Mouse (Mus musculus) telencephalon, adult 2 months (tissue): ENCODE data around the gene Tra2a.
"Not testable (repeated sequence)": the region's sequence is repeated elsewhere in the genome, so short reads cannot be mapped to it uniquely, and the experiment has no call there.

Experiments used
- DNase-seq: peaks from one replicate; pipeline ENCODE4 v3.0.0-alpha.2; 2011; ENCODE audit warnings: low read depth, low spot score

The Tra2a gene

DNA sequence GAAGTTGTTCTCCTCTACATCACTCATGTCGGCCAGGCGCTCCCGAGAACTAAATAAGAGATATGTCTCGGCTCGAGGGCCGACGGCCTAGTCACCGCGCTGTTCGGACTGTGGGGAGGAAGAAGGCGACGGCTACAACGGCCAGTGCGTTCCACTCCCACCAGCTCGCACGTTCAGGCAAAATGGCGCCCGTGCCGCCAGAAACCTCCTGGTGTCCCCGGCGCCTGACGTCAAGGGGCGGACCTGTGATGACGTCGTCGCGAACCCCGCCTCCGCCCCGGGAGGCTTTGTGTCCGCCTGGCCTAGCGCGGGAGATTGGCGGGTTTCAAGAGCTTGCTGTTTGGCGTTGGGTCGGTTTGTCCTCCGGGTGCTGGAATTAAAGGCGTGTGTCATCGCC, at the start of gene Tra2a:
Gene Tra2a, minus strand, starts transcription at position 187 of the 397 bp plus-strand sequence.
- DNase-seq: peak; percentile 84

DNA sequence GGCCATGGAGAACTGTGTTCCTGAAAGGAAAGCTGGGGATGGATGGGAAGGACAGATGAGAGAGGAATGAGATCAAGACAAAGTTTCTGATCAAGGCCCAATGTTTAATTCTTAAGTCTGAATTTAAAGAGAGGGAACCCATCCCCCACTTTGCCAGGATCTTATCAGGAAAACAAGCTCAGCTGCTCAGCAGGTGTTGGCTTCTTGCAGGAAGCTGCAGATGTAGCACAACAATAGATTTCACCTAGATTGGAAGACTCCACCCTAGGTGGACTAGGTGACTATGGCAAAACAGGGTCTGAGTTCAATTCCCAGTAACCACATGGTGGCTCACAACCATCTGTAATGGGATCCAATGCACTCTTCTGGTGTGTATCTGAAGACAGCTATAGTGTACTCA, 34.5 kb upstream of the Tra2a start:
- DNase-seq: no peak

DNA sequence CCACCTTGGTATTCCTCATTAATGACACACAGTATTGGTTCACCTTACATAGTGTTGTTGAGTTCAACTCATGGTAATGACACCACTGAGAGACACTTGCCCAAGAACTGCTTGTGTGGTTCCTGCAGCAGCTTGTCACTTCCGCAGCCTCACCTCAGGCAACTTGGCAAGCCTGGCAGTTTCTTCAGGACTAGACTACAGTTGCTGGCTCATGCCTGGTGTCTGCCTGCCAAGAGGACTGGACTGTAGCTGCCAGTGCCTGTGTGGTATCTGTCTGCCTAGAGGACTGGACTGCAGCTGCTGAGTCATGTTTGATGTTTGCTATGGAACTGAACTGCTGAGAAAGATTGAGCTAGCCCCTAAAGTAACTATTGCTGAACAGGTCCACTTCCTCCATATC, 18.3 kb upstream of the Tra2a start:
- DNase-seq: no peak

DNA sequence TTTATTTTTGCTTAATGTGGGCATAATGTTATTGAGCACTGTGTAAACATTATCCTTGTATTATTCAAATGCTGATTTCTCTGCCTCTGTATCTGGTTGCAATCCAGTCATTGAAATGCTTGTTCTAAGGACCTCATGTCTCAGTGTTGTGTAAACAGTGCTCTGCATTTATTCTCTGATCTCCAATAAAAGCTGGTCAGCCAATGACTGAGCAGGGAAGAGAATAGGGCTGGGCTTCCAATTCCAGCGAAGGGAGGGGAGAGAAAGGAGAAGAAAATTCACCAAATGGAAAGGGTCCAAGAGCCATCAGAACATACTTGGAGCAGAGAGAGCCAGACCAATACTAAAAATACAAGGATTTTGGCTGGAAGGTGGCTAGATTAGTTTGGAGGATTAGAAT, 17.1 kb upstream of the Tra2a start:
- DNase-seq: no peak

DNA sequence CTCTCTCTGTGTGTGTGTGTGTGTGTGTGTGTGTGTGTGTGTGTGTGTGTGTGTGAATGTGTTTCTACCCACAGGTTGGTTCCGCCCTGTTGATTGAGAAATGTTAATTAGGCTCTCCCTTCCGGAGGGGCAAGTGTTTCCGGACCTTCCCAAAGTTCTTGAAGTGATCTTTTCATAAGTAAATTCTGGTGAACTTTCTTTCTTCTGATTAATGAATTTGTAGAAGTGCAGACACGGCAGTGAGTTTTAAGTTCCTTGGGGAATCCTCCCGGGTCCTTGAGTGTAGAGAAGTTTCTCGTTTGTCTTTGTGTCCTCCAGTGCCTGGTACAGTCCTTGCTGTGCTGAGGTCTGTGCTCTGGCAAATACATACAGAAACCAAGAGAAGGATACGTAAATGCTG, 11.5 kb upstream of the Tra2a start:
- no peak for DNase-seq

DNA sequence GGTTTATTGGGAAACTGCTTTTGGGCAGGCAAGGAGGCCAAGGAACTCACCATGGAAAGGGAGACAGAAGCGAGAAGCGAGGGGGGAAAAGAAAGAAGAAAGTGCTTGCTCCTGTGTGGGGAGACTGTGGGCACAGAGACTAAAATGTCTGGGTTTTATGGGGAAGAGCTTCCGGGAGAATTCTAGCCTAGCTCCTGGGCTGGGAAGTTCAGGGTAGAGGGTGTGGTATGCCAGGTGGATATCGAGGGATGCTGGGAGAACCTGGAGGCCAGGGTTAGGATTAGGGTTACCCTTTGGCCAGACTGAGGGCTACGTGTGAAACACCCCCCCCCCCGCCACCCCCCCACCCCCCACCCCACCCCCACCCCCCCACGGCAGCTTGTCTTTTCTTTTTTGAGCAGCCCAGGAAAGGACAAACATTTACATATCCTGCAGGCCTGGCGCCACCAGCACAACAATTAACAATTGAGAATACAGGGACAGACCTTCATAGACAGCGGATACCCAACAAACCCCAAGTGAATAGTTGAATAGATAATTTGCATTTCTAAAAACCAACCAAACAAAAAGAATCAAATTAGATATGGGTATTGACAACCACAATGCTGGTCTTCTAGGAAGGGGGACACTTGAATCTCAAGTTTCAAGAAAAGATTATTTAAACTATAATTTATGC, 10.7 kb upstream of the Tra2a start:
- DNase-seq: no peak

DNA sequence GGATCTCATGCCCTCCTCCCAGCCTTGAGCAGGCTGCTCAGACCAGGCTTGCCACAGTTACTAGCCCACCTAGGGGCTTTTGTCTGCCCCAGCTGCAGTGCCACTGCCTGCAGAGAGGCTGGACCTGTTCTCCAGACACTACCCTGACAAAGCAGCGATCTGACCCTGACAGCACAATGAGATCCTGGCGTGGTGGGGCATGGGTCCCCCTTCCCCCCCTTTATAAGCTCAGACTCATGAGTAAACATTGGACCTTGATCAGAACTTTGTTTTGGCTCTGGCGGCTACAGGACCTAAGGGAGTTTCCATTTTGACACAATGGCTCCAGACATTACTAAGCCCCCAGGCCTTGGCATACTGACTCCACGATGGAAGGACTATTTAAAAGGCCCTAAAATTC, 10.1 kb upstream of the Tra2a start:
- DNase-seq: no peak

DNA sequence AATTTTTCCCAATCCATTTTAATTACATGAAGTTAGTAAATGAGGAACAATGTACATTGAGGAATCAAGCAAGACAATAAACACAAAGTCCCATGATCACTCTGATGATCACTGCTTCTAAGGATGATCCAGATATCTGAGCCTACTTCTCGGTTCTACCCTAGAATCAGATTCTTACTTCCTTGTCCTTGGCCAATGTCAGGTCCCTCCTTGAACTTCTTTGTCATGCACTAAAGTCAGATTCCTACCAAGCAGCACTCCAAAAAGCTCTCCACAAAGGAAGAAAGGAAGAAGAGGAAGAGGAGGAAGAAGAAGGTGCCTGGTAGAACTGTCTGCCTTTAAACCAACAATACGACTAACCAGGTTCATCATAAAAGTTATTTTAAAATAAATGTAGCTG, 9.0 kb upstream of the Tra2a start:
- DNase-seq: no peak

DNA sequence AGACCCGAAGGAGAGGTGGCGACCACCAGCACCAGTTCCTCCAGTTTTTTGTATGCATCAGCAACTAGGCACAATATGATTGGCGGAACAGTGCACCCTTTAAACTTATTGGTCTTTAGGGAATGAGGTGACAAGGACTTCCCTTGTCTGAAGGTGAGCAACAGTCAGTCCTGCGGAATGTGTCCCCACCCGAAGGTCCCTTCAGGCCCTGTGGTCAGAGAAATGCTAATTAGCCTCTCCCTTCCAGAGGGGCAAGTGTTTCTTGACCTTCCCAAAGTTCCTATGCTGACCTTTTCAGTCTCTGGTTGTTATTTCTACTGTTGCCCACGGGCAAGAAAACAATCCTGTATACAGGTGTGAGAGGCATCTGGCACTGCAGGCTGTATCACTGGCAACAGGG, 8.0 kb upstream of the Tra2a start:
- DNase-seq: no peak

DNA sequence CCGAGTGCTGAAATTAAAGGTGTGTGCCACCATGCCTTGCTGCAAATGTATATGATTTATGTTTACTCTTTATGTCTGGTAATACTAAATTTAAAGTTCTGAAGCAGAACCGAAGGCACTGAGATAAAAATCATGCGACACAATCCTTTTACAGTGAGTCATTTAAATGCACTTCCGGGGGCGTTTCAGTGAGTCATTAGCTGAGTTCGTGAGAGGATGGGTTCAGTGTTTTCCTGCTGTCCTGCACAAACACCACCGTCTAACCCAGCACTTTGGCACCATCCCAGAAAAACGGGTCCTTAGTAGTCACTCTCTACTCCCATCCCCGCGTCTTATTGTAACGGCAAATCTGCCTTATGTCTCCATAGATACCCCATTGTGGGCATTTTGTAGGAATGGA, 6.1 kb upstream of the Tra2a start:
- no peak for DNase-seq

DNA sequence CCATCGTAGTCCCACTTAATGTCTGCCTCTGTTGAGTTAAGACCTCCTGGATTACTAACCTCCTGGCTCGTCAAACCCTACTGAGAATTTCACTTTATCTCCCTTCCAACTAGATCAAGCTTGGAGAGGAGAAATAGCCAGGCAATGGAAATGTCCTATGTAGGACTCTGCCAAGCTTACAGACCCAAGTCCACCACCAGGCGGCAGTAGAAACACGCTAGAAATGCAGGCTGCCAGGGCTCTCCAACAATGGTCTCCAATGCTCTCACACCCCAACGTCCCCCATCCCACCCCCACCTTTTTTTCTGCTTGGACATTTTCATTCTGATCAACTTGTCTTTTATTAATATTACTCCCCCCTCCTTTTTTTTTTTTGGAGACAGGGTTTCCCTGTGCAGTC, 5.4 kb upstream of the Tra2a start:
- no peak for DNase-seq

DNA sequence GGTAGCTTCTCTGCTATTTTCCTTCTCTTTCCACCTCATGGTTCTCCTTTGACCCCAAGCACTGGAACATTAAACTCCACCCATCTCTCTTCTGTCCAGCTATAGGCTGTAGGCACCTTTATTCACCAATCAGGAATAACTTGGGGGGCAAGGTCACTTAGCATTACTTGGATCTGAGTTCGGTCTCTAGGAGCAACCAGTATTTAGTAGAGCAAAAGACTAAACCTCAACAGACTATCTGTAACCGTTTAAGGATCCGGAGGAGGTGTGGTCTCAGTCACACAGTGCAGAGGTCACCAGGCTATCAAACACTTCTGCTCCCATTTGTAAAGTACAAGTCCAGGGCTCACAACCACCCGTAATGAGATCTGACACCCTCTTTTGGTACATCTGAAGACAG, 3.9 kb upstream of the Tra2a start:
- no peak for DNase-seq

DNA sequence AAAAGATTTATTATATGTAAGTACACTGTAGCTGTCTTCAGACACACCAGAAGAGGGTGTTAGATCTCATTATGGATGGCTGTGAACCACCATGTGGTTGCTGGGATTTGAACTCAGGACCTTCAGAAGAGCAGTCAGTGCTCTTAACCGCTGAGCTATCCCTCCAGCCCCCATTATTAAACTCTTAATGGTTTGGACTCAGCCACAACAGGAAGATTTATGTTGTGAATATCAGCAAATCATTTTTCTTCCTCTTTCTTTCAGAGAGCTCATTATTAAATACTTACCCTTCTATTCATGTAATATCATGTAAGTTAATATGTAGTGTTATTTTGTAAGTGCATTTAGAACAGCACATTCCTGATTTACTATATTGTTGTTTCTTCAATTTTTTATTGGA, 1.4 kb upstream of the Tra2a start:
- DNase-seq: not testable (repeated sequence)

DNA sequence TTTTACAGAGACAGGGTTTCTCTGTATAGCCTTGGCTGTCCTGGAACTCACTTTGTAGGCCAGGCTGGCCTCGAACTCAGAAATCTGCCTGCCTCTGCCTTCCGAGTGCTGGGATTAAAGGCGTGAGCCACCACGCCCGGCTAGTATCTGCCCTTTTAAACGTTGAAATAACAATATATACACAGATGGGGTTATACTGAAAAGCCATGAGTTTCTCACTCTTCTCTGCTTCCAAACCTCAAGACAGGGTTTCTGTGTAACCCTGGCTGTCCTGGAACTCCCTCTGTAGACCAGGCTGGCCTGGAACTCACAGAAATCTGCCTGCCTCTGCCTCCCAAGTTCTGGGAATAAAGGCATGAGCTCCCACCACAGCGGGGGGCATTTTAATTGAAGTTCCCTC, 613 bp upstream of the Tra2a start:
- DNase-seq: not testable (repeated sequence)

DNA sequence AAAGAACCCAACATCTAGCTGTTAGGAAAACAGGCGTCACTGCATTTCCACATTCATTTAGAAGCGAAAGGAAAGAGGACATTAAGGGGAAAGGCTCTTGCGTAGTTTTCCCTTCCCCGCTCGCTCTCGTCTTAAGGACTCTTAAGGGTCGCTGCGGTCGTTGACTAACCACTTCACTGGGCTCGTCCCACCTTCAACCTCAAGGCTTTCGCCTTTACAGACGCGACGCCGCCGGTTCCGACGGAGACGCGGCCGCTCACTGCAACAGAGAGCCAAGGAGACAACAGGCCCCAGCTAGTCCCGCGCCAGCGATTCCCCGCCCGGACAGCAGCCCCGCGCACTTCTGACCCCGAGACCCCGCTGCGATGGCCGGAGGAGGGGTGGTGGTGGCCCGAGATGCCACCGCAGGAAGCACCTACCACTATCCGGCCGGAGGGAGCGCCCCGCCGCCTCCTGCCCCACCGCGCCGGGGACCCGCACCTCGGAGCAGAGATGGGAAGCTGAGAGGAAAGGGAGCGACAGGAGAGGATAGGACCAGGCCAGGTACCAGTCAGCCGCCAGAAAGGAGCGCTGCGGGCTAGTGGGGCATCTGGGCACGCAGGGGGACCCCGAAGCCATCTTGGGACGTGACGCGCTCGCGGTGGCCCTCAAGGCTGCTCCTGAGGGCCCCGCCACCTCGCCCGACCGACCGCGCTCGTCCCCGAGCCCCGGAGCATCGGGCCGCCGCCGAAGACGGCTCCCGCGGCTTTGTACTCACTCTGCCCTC, 569 bp downstream of the Tra2a start:
- no peak for DNase-seq

DNA sequence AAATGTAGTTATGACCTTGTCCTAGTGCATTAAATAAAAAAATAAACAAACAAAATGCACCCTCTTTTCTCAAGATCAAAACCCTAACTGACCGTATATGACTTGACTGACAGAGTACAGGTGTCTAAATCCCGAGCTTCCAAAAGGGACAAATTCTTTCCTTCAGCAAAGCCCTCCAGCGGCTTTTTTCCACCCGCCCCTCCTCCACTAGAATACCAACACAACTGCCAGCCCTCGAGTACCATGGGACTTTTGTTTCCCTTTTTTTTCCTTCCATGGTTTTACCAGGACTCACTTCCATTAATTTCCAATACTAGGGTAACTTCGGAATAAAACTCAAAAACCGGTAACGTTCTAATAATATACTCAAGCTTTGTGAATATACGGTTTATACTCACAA, 1.4 kb downstream of the Tra2a start:
- DNase-seq: no peak

DNA sequence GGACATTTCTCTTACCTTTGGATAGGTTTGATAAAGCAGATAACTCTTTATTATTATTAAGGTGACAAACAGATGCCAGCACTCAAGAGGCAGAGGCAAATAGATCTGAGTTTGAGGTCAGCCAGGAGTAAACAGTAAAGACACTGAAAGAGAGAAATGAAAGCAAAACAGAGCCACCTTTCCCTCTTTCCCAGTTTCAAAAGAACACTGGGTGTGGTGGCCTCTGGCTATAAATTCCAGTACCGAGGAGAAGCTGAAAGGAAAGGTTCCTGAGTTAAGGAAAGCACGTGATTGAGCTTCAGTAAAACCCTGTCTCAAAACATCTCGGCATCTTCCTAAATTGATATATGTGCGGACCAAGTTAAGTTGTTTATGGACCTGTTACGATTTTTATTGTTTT, 4.1 kb downstream of the Tra2a start:
- no peak for DNase-seq

DNA sequence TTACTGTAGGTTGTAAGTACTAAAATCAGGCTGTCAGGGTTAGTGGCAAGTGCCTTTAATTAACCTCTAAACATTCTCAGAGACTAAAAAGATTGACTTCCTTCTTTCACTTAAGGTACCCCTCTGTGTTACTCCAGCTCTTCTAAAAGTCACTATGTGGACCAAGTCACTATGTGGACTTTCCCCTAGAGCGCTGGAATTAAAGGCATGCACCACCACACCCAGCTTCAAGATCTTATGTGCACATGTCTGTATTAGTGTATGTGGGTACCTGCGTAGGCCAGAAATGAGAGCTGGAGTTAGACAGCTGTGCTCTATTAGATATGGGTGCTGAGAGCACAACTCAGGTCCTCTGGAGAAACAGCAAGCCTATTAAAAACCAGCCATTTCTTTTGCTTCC, 6.0 kb downstream of the Tra2a start:
- DNase-seq: no peak

DNA sequence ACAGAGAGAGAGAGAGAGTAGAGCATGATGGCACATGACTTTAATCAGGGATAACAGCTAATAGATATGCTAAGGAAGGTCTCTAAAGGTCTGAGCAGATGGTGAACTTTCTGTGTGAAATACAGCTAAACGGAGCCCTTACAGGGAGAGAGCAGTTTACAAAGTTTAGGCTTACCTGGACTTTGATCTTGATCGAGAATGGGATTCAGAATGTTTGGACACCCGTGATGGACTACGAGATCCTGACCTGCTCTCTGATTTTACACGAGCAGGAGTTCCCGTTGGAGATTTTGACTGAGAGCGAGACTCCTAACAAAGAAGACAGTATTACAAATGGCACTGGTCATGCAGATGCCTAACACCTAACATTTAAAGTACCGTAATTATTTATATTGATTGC, 11.6 kb downstream of the Tra2a start:
- DNase-seq: no peak

DNA sequence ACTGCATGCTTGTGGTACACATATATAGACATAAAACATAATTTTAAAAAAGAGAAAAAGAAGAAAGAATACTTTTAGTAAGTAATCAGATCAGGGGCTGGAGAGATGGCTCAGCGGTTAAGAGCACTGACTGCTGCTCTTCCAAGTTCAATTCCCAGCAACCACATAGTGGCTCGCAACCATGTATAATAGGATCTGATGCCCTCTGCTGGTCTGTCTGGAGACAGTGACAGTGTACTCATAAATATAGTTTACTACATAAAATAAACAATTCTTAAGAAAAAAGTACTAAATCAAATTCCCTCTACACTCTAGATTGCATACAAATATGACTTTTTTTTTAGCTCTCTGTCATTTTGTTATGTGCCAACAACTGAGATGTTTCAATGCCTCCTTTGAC, 12.6 kb downstream of the Tra2a start:
- DNase-seq: no peak

DNA sequence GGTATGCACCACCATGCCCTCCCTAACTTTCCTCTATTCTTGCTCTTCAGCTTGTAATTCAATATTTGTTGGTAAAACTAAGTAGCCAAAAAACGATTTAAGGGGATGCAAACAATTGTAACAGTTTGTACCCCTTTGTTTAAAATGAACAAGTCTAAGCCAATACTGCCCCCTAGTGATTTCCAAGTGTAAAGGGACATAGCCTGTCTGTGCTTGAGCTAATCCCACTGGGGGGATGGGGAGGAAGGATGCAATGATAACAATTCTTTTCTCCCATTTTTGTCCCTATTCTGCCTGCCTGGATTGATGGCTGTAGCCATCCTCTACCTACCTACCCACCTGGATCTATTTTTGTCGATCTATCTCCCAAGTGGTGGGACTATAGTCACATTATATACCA, 16.6 kb downstream of the Tra2a start:
- DNase-seq: no peak

DNA sequence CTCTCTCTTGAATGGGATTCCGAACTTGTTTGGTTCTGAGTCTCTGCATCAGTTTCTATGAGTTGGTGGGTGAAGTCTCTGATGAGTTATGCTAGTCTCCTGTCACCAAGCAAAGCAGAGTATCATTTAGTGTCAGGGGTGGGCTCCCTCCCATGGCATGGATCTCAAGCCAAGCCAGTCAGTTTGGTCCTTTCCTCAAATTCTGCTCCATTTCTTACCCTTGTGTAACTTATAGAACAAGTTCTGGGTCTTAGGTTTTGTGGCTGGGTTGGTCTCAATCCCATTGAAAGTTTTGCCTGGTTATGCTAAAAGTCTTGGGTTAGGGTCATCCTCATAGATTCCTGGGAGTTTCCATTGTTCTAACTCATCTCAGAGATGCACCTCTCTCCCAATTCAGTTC, 21.5 kb downstream of the Tra2a start:
- DNase-seq: no peak

DNA sequence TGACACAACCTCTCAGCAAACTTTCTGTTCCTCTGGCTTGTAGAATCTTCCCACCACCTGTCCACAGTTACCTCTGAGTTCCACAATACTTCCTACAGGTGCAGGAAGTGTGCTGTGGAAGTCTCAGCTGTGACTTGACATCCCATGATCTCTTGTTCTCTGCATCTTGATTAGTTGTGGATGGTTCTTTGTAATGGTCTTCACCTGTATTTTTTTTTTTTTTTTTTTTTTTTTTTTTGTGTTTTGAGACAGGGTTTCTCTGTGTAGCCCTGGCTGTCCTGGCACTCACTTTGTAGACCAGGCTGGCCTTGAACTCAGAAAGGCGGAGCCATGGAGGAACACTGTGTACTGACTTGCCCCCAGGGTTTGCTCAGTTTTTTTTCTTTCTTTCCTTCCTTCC, 22.3 kb downstream of the Tra2a start:
- DNase-seq: no peak

DNA sequence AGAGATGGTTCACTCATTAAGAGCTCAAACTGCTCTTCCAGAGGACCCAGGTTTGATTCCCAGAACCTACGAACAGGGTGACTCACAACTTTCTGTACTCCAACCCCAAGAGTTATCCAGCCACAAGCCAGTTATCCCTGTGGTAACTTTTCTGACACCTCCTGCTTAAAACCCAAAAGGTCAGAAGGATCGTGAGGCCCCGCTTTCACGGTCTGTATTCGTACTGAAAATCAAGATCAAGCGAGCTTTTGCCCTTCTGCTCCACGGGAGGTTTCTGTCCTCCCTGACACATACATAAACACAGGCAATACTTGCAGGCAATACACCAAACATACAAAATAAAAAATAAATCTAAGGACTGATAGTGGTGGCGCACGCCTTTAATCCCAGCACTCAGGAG, 27.5 kb downstream of the Tra2a start:
- peak; percentile 63 for DNase-seq
